Mouse (Mus musculus) gonadal fat pad, adult 2 months (tissue): ENCODE measurements around the gene Arid5b. TPM values are rescaled to one million over a fixed set of nuclear protein-coding genes. Genes with fewer than 3 reads are reported as not detected.

Source experiments
- DNase-seq: peaks from one replicate; pipeline ENCODE4 v3.0.0-alpha.2; 2012; ENCODE audit warnings: low read depth
- polyA plus RNA-seq: library from polyadenylated mRNA; depleted of rRNA; stranded (reverse); fragments of >200 nt; gene quantifications from 2 replicates; pipeline ENCODE4 v1.2.3, GENCODE M21; 2012

The Arid5b gene
- polyA plus RNA-seq, 1 experiment = 10.3 TPM

DNA sequence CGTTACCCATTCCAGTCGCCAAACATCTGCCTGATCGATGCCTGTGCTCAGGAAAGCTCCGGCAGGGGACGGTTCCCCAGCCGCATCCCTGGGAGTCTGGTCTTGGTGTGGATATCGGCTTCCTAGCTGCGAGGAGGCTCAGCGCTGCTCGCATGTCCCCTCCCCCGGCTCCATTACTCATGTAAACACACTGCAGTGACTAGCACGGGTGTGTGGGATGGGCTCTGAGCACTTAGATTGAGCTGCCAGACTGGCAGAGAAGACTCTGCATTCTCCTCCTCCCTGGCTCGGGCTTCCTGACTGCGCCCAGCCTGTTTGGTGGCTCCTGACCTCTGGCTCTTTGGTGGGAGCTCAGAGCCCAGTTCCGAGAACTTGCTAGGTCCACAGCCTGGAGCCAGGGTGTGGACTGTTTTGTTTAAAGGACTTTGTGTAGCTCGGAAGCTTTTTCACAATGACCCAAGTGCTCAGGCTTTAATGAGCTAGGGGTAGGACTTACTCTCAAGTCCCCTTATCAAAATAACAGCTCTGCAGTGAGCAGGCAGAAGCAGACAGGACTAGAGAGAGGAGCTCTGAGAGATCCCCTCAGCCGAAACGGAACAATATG lies 142.0 kb downstream of the Arid5b start:
- no peak for DNase-seq

DNA sequence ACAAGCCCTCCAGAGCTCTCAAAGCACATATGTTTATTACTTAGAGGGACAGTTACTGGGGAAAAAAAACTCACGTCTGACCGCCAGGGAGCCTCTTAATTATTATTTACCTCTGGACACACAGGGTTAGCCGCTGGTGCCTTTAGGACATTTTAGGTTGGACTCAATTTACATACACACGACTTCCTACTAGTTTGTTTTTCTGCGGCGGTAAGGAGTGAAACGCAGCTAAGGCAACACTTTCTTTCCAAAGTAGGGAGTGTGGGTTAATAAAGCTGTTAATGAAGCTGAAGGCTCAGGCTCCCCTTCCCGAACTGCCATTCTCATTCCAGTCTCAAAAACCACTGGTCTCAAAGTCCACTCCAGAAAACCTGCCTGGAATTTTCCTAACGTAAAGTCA lies 142.5 kb downstream of the Arid5b start:
- no peak for DNase-seq

DNA sequence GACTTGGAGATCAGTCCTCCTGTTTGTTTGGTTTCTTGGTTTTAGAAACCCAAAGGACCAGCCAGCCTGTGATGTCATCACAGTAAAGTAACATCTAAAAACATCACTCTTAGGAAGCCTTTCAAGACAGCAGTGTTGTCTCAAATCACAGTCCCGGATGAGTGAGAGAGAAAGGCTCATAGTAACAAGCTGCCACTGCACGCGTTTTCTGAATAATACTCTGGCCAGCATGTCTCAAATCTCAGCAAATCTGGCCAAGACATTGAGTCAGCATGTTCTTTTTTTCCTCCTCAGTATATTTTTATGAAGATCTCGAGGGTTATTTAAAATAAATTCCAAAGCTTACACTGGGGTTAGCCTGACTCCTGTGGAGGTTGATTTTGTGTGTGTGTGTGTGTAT lies 143.1 kb downstream of the Arid5b start:
- no peak for DNase-seq

DNA sequence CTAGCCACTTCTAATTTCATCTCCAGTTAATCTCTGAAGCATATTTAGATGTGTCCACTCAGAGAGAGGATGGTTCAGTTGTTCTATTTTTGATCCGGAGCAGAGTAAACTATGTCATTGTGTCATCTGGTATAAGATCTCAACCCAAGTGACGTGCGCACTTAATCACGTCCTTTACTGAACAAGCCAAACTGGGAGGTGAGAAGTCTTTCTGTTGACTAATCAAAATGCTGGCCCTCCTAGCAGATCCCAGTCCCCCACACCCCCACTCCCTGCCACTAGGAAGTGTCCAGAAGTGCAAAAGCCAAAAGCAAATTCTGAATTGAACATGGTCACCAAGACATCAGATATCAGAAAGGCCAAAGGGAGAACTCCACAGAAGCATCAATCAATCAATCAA lies 144.0 kb downstream of the Arid5b start:
- no peak for DNase-seq

DNA sequence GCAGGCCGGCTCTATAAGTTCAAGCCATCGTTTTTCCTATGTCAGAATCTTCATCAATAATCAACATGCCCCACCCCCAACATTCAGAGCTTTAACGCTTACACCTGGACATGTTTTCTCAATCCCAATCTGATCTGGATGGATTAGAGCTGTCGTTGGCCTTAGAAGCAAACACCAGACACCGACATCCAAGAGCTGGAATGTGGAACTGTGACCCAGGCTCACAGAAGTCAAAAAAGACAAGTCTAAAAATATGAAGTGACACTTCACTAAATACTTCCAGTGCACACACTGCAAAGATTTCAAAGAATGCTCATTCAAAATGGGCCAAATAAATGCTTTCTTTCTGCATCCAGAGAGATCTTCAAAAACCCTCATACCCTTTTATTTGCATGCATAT lies 144.5 kb downstream of the Arid5b start:
- DNase-seq = no peak

DNA sequence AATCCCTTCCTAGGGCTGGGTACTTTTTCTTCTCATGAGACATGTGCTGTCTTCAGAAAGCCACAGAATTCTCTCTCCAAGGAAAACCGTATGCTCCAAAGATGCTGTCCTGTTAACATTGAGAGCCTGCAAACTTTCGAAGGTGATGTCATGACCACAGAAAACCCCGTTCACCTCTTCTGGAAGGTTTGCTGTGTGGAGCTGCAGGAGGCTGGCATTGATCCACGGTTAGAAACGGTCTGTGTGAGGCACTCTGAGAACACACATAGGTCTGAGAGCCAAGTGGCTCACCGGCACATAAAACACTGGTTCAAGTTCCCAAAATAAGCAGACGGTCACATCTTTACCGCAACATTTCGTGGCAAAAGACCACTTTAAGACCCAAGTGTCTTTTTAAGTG lies 145.9 kb downstream of the Arid5b start:
- DNase-seq = no peak

DNA sequence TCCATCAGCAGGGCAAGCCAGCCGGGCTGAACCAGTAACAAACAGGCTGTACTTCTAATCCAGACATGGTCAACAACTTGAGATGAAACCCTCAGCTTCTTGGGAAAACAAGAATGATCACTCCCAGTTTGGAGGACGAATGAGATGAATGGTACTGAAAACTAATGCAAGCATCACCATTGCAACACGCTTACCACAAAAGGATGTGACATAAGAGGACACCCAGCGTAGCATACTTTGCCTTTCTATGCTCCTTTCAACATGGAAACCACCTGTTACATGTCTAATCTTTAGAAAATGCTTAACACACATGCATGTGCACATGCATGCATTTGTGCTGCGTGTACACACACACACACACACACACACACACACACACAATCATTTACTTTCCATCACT lies 146.4 kb downstream of the Arid5b start:
- no peak for DNase-seq

DNA sequence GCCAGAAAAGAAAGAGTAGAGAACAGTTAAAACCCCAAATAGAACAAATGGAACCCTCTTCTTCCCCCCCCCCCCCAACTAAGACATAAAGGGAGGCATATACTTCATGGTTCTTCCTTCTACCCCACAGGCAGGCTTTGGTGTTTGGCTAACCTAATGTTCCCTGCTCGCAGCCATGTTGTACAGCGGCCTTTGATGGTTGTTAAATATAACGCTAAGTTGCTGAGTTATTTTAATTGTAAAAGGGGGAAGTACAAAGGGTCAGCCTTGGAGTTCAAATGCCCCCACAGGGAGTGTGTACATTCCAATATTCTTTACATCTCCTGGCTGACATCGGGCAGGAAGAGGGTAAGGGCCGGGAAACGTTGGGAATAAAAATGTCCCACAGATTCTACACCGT lies 148.9 kb downstream of the Arid5b start:
- no peak for DNase-seq

DNA sequence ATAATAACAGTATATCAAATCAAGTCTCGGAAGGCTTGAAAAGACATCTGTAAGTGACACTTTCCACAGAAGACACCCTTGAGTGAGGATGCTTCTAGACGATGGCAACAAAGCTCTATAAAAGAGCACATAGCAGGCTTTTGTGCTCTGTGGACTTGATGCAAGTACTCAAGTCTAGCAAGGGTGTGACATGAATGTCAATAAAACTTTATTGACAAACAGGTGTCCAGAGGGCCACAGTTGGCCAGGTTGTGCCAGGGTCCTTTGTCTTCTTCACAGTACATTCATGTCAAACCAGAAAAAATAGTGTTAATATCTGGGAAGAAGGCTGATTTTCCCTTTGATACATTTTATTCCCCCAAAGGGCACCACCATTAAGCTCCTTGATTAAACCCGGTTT lies 149.5 kb downstream of the Arid5b start:
- DNase-seq = no peak

DNA sequence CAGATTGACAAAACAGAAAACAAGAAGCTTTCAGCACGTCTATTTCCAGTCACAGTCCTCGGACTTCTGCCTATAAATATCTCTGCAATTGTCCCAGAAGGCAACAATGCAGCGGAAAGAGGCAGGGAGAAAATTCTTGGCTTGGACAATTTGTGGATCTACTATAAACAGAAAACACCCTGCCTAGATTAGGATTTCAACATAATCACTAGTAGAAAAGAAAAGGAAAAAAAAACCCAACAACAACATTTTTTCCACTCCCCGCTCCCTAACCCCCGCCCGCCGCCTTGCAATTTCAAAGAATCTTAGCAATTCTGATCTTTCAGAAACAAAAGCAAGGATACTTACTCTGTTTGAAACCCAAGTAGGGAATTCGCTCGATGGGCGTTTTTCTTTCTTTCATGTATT lies 150.1 kb downstream of the Arid5b start:
- DNase-seq = no peak

DNA sequence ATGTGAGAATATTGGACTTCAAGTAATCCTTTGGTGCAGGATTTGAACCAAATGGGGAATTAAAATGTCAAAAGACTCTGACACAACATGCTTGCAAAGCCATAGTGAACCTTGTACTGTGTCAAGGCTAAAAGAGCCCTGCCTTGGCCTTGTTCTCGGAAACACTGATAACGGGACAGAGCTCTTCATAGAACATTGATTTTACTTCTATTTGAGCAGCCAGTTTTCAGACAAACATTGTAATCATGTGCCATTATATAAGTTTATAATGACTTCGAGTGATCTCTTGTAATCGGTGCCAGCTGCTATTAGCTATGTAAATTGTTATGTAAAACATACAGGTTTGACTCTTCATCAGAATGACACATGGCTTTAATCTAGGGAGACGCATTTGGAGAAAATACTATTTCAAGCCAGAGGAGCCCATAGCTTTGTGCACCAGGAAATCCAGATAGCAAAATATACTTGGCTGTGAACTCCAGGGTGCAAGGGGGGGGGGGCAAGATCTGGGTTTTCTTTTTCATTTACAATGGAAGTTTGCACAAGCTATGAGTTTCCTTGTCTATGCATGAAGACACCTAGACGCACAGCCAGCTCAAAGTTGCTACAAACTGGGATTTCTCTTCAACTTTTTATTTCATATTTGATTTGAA lies 150.8 kb downstream of the Arid5b start:
- DNase-seq = no peak

DNA sequence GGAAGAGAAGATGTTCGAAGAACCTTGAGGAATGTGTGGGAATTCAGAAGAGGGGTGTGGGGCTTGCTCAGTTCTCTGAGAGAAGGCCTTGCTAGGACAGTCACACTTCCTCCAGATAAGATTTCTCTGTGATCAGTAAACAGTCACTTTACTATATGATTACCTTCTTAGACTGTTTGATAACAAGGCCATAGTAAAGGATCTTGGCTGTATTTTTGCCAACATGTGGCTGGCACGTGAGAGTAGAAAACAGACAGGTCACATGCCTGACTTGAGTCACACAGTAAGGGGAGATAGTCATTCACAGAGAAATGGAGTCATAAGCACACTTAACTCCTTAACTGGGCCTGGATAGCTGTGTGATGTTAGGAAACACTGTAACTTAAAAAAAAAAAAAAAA lies 151.4 kb downstream of the Arid5b start:
- no peak for DNase-seq

DNA sequence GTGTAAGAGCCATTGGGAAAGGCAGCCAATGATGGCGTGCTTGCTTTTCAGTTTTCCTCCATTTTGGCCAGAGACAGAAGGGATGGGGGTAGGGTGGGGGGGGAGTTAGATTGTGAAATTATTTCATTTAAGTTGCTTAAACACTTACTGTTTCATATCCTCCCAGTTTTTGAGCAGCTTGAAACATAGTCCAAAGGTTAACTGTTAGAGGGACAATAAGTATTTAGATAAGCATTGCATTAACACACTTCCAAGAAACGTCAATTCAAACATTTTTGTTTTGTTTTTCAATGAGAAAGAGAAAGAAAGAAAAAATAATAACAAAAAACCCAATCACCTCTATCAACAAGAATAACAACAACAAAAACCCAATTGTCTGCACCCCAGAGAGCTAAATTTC lies 152.0 kb downstream of the Arid5b start:
- no peak for DNase-seq

DNA sequence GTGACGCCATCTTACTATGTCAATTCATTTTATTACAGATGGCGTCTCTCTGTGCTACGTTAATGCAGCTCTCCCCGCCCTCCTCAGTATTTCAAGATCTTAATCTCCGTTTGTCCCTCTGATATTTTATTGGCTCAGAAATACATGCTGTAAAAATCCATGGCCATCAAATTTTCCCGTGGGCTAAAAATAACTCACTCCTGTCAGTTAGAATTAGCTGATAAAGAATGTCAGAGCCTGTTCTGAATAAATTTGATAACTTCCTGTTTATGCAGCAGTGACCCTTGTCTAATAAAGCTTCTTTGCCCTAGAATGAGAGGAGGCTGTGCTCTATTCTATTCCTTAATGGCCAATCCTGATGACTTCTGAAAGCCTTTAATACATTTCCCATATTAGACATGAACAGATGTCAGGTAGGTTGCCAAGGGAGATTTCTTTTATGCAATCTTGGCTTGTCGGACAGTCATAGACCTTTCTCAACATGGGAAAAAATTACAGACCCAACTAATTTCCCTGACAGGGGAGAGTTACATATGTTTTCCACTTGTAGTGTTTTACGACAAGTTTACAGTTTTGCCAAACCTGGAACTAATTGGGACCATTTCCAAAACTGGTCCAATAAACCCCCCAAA lies 152.5 kb downstream of the Arid5b start:
- DNase-seq = no peak

DNA sequence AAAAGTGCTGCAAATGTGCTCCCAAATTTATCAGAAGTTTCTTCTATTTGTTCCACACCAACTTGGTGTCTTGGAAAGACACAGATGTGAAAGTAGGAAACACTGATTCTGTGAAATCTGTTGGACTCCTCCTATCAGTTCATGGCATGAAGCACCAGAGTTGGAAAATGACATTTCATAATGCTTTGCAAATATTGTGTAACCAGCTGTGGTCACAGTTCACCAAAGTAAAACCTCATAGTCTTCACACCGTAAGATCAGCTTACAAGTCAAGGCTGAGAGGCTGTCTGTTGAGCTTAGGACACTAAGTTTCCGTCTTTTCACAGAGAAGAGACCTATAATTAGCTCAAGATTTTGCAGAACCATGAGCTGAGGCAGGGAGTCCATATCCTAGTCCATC lies 153.6 kb downstream of the Arid5b start:
- DNase-seq = no peak

DNA sequence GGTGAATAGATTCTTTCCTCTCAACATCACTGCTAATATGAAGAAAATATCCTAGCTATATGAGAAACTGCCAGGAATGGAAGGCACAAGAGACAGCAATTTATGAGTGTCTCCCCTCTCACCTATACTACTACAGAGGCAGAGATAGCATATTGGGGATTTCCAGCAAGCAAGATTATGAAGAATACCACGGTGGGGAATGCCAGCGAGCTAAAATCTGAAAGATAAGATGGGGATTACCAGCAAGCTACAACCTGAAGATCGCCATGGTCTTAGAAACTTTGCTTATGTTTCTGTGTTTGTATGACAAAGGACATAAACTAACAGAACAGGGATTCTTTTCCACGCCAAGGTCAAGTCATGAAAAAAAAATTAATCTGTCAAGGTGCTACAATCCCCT lies 155.1 kb downstream of the Arid5b start:
- DNase-seq = no peak

DNA sequence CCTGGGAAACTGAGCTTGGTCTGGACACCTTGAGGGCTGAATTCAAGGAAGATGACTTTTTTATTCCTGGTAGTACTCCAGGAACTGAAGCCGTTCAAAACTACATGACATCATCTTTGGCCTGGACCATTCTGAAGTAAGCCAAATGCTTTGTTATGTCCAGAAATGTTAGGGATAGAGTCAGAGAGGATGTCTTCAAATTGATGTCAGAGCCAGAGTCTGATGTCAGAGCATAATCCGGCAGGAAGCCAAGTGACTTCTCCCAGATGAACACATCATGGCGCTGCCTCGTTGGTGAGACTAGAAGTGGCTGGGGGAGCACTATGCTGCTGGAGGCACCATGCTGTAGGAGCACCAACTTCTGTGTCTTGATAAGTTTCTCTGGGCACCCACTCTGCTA lies 156.6 kb downstream of the Arid5b start:
- no peak for DNase-seq

DNA sequence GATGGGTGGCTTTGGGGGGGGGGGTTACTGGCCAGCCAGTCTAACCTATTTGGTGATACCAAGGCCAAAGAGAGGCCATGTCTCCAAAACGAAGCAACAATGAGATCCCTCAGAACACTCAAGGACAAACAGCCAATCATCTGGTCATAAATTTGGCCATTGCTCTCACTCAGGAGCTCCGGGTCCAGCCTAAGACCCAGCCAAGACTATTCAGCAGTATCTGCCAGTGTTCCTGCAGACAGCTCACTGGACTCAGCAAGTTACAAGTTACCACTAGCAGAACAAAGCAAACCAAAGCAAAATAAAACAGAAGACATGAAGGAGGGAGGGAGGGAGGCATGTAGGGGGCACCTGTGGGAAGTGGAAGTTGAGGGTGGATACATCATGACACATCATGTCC lies 157.3 kb downstream of the Arid5b start:
- DNase-seq = no peak

DNA sequence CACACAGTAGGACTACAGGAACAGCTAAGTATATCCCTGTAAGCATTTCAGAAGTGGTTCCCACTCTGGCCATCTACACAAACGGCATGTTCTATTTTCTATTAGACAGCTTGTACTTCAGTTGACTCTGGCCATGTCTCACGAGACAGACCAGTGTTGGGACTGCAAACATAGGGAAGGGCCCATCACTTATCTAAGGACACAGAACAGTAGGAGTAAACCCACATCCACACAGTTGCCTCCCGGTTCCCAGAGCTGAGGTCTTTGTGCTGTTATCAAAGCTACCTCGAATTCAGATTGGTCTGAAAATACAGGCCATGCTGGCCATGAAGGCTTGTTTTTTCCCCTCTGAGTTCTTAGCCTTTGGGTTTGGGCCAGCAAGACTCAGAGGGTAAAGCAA lies 158.5 kb downstream of the Arid5b start:
- DNase-seq = no peak

DNA sequence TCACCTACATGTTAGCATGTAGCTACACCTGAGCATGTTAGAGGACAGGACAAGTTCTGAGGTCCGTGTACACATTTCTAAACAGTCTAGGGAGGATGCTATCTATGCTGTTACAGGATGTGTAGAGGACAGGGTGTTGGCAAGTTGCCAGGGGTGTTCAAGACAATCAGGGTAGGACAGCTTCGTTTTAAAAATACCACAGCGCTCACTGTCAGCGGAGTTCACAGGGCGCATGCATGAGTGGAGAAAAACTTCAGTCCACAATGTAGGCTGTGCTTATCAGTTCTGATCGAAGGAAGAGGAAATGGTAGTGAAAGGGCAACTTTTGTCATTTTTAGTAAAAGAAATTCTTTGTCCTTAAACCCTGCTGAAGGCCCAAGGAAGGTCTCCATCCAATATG lies 159.3 kb downstream of the Arid5b start:
- no peak for DNase-seq

DNA sequence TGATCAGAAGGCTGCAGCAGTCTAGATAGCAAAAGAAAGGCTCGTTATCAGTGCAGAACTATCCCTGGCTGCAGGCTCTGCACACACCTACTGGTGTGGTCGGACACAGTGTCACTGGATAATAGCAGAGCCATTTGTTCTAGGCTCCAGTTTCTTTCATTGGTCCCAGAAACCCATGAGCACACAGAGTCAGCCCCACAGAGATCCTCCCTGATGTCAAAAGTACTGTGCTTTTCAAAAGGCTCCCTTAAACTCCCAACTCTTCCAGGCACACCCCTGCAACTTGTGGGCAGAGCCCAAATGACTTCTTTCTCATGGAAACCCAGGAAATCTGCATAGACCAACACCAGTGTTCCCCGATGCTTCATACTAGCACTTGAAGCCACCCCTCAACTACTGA lies 163.6 kb downstream of the Arid5b start:
- no peak for DNase-seq

DNA sequence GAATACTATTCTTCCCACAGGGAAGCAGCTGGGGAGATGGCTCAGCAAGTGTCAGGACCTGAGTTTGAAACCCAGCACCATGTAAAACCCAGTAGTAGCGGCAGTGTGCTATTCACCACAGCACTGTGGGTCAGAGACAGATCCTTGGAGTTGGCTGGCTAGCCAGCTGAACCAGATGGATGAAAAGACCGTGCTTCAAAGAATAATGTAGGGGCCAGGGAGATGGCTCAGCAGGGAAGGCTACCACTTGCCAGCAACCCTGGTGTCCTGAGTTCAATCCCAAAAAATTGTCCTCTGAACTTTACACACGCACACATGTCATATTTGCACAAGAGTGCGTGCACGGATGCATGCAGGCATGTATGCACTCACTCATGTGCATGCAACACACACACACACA lies 164.9 kb downstream of the Arid5b start:
- no peak for DNase-seq

DNA sequence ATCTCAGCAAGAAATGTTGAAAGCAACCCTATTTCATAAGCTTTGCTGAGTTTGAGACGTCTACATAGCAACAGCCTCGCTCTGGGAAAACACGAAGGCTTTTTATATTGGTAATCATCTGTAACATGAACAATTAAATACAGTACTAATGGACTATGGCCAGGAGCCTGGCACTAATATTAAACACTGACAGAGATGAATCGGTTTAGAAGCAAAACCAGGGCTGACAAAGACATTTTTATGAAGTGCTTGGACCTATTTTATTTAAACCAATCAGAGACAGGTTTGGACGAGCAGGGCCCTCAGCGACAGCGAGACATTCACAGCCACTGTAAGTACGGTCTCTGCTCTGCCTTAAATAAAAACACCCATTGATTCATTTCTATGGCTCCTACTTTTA lies 165.6 kb downstream of the Arid5b start:
- DNase-seq = no peak

DNA sequence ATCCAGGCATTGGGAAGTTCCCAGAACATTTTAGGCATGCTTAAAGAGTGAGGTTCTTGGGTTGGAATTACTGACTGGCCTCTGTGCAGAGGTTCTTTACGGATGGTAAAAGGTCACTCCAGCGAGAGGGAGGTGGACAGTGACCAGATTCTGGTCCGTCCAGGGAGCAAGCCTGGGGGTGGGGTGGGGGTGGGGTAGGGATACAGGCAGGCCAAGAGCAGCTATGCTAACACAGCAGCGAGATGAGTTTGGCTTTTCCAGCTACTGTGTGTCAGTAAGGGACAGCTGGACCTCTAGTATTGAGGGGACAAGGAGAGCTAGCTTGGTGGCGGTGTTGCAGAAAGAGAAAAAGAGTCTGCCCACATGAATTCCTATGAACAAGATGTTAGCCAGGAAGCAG lies 167.9 kb downstream of the Arid5b start:
- DNase-seq = no peak
